Mouse (Mus musculus) hematopoietic stem cell, adult 5-6 weeks (primary cell): ENCODE data around the gene Gm10338. TPM values are rescaled to one million over a fixed set of nuclear protein-coding genes. Genes with fewer than 3 reads are reported as not detected.
"Not testable (repeated sequence)": the region's sequence is repeated elsewhere in the genome, so short reads cannot be mapped to it uniquely, and the experiment has no call there.

Experiments used
- ATAC-seq, 2 experiments: fragments of 125-278 bp in 1 of 2; replicated peaks in 1 of 2; 2 replicates each; pipeline ENCODE4 v1.8.0; 2016 to 2017; ENCODE audit warnings: inconsistent platforms in 2 of 2, mild to moderate bottlenecking in 2 of 2, moderate number of reproducible peaks in 2 of 2, low read depth in 1 of 2, moderate TSS enrichment in 1 of 2; ENCODE audit not compliant: low FRiP score in 2 of 2, poor library complexity in 2 of 2, severe bottlenecking in 2 of 2, insufficient read depth in 1 of 2, low TSS enrichment in 1 of 2
- total RNA-seq: library from RNA; stranded (forward); fragments of 172-1452, 232-1000 nt; gene quantifications from 2 replicates; pipeline ENCODE4 v1.2.3, GENCODE M21; 2017

The Gm10338 gene
- not detected in 2 replicates for total RNA-seq

DNA sequence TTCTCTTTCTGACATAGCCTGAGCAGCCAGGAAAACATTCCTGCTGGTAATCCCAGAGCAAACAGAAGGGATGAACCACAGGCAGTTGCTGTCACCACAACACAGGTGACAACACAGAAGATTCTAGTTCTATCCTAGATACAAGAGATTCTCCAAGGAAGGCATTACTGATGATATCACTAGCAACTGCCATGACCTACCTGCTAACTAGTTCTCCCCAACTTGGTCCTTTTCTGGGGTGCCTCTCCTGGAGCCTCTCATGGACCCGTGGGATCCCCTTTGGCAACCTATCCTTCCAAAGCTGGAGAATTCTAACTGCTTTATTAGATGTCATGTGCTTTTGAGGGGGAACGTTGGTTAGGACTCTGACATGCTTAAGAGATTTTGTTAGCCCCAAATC, at the start of gene Gm10338:
TSS of gene Gm10338 (minus strand) at position 101 of the 400 bp plus-strand sequence.
- not testable (repeated sequence) for ATAC-seq

GRCm38 (mm10) chr14:7643872-7644271, 48.5 kb upstream of the Gm10338 start, which contains the start of gene Gm10128:
Gene Gm10128, minus strand, starts transcription at chr14:7643972.
- not testable (repeated sequence) for ATAC-seq

DNA sequence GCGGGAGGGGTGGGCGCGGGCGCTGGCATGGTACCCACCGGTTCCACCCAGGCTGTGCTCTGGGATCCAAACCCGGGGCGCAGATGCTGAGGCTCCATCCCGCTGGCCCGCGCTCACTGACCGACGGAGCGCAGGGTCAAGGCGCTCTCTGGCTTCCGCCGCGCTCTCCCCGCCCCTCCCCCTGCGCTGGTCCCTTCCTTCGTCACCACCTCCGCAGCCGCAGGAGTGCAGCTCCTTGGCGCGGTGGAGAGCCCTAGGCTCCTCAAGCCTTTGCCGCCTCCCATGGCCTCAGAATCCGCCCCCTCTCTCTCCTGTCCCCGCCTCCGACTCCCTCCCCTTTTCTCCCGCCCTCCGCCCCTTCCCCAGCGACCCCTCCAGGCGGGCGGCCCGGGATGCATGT, 27.0 kb downstream of the Gm10338 start, which contains the start of gene Gm3558:
TSS of gene Gm3558 (minus strand) at position 185 of the 400 bp plus-strand sequence.
- not testable (repeated sequence) for ATAC-seq

DNA sequence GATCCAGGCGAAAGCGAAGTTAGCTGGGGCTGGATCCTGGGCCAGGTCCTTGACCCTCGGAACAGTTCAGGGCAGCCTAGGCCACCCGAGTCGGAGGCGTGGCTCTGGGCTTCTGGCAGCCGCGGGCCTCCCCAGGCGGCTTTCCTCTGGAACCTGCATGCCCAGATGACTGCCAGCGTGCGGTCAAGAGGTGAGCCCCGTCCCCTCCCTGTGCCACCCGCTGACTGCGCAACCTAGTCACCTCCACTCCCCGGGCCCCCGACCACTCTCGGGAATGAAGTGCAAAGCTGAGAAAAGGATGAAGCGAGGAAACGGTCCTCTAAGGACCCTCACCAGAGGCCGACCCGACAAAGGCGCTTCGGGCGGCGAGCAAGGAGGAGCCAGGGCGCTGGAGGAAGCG, 27.5 kb downstream of the Gm10338 start:
- ATAC-seq, result not testable (repeated sequence)

DNA sequence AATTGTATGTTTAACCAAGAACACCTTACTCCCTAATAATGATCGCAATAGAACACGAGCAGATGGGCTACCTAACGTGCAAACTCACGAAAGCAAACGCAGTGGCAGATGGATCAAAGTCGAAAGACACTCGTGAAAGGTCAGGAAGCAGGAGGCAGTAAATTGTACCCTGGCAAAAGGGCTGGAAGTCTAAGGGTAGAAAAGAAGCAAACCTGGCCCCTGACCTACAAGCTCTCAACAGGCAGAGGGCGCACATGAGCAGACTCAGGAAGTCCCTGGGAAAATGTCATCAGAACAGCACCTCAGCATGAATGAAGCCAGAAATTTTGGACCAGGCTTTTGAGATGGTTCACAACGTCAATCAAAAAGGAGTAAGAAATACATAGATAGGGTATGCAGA, 28.1 kb downstream of the Gm10338 start:
- ATAC-seq, result not testable (repeated sequence)

Other genes starting within 250 kb of the Gm10338 start
- gene Gm8374, start 230.5 kb downstream of the Gm10338 start, total RNA-seq, result not detected in 2 replicates
- gene Gm3755, start 144.7 kb downstream of the Gm10338 start, total RNA-seq, result not detected in 2 replicates
- 0.99 TPM in 1 of 2 replicates, not detected in the other for gene Gm3752, start 111.8 kb downstream of the Gm10338 start, total RNA-seq
- 0.56 TPM in 1 of 2 replicates, not detected in the other for gene Gm3558, start 27.0 kb downstream of the Gm10338 start, total RNA-seq
- not detected in 2 replicates for gene Gm10128, start 48.4 kb upstream of the Gm10338 start, total RNA-seq
- not detected in 2 replicates for gene Gm26661, start 196.0 kb upstream of the Gm10338 start, total RNA-seq
- gene Flnb, start 222.4 kb upstream of the Gm10338 start, total RNA-seq, result 15.1 and 16.1 TPM in 2 replicates